Mouse (Mus musculus): Measurements from ENCODE around the gene Srgap3. TPM values are rescaled to one million over a fixed set of nuclear protein-coding genes. Genes with fewer than 3 reads are reported as not detected.

The Srgap3 gene
- total RNA-seq, 2 experiments from 2014 or later = 0.51 to 2.0 TPM

DNA sequence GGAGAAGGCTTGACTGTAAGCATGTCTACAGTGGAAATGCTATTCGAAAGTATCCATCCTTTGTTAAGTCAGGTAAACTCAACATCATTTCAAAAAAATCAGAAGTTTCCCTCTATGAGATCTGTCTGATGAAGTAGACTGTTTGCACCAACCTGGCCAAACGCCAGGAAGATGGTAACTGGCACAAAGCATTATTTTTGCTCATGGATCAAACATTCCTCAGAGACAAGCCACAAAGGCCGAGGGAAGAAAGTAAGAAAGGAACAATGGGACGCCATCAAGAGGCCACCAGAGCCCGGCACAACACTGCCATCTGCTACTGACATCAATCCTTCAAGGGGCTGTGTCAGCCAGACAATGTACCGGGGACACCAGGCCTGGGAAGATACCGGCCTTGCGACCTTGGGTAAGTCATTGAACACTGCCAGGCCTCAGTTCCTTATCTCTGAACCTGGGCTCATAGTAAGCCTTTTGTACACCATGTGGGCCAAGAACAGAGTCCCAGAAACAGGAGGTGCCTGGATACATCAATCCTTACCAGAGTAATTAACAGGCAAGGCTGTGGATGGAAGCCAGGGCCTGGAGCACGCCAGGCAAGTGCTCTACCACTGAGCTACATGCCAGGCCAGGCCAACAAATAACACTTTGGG is 3.3 kb downstream of the Srgap3 start:
- DNase-seq = no peak
- H3K27ac ChIP-seq = no peak overlapping the region
- no peak overlapping the region for H3K4me3 ChIP-seq
- intact Hi-C loops (cut with DNase I) = no loop called here
- TF ChIP-seq CTCF (IDR thresholded peaks at IDR 0.05) = no peak

DNA sequence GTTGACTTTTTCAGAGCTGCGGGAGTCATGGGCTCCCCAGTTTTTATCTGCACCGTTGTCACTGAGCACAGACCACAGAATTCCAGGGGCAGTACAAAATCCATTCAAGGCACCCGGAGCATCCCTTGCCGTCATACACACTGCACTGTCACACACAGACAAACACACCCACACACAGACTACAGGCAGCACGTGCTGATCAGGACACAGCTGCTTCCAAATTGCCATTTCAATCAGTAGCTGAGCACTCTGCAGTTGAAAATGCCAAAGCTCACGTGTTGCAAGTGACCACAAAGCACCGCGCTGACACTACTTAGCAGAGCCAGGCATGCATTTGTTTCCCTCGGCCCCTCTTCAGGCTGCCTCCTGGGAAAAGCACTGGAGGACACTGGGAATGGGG is 7.8 kb downstream of the Srgap3 start:
- intact Hi-C loops (cut with DNase I) = no loop called here
- no peak overlapping the region for H3K27ac ChIP-seq
- TF ChIP-seq CTCF (IDR thresholded peaks at IDR 0.05) = no peak
- DNase-seq = no peak
- no peak overlapping the region for H3K4me3 ChIP-seq

DNA sequence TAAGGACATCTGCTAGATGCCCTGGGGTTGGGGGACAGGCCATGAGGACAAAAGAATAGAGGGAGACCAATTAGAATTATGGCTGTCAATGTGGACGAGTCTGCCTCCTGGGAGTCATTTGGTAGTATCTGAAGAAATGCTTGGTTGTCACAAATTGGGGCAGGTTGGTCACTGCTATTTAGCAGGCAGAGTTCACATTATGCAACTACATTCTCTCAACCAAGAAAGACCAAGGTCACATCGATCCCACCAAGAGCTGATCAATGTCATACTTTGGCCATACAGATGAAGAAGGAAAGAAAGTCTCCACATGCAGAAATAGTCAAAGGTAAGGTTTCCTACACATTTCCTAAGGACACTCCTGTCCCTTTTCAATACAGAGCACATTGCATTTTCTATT is 9.3 kb downstream of the Srgap3 start:
- no peak for TF ChIP-seq CTCF (IDR thresholded peaks at IDR 0.05)
- intact Hi-C loops (cut with DNase I) = no loop called here
- Histone ChIP-seq H3K4me3 (no peak overlapping the region), H3K27ac (no peak overlapping the region)
- DNase-seq = no peak

DNA sequence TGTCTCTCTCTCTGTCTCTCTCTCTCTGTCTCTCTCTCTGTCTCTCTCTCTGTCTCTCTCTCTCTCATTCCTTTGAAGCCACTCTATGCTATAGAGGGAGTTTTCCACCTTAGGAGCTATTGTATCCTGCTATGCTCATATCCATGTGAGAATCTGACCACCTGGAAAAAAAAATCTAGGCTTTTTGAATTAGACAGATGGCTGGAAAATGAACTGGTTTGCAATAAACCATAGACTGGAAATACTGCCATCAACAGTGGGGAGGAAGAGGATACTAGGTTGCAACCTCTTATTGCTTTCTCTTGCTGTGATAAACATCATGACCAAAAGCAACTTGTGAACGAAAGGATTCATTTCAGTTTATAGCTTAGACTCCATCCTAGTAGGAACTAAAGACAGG is 12.6 kb downstream of the Srgap3 start:
- DNase-seq = no peak
- Histone ChIP-seq H3K27ac (no peak overlapping the region), H3K4me3 (no peak overlapping the region)
- TF ChIP-seq CTCF (IDR thresholded peaks at IDR 0.05) = no peak
- intact Hi-C loops (cut with DNase I) = no loop called here

DNA sequence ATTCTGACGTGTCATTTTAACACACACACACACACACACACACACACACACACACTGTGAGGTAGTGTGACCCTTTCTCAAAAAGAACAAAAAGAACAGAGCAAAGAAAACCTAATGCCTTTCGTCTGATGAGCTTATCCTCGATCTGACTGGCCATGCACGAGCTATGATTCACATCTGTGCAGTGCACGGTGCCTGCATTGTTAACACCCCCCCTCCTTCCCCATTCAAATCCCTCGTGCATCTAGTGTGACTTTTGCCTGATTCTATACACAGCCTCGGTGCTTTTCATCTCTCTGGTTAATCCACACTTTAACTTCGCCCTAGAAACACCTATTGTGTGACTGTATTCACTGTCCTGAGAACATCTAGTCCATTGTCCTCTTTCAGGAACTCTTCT is 14.5 kb downstream of the Srgap3 start:
- Histone ChIP-seq H3K27ac (no peak overlapping the region), H3K4me3 (no peak overlapping the region)
- intact Hi-C loops (cut with DNase I) = no loop called here
- no peak for TF ChIP-seq CTCF (IDR thresholded peaks at IDR 0.05)
- DNase-seq = no peak

DNA sequence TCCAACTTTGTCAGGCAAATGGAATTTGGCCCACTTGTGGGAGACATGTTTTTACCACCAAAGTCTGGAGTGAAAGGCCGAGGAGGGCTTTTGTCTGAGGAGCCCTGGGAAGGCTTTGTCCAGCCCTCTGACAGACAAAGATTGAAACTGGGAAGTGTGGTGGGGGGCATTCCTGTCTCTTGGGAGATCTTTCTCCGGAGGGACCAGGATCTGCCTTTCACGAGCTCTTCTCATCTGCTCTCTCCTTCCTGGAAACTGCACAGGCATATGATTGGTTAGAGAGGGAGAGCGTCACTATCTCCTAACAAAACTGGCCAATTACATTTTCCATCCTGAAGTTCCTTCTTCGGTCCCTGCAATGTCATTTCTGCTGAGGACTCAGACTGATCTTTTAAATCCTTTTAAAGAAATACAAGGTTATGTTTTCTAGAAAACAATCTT is 17.0 kb downstream of the Srgap3 start:
- no peak for TF ChIP-seq CTCF (IDR thresholded peaks at IDR 0.05)

DNA sequence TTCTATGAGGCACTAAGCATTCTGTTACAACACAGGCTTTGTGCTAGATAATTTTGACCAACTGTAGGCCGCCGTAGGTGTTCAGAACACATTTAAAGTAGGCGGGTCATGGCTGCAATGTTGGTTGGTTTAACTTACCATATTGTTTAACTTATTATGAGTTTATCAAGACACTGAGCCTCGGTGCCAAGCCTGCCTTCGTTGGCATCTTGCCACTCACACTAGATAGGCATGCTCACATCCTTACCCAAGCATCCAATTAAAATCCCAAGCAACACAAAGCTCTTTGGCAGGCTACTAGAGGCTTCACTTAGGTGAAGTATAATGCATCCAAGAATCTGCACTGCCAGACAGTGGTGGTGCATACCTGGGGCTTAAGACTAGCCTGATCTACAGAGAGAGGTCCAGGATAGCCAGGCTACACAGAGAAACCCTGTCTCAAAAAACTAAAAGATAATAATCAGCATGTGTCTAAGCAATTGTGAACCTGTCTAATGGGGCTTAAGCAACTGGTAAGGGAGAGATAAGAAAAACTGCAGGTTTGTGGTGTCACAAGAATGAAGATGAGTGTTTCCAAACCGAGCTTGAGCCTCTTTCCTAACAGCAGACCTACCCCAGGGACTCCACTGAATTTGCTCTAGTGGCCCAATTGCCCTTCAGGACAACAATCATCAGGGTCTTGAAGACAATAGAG is 17.6 kb downstream of the Srgap3 start:
- intact Hi-C loops (cut with DNase I) = no loop called here
- no peak overlapping the region for H3K4me3 ChIP-seq
- DNase-seq = no peak
- TF ChIP-seq CTCF (IDR thresholded peaks at IDR 0.05) = no peak
- H3K27ac ChIP-seq = no peak overlapping the region

More for the DNA sequence above, 17.0 kb downstream of the Srgap3 start:
- intact Hi-C loops (cut with DNase I) = no loop called here
- no peak overlapping the region for H3K27ac ChIP-seq
- no peak for DNase-seq
- no peak overlapping the region for H3K4me3 ChIP-seq

DNA sequence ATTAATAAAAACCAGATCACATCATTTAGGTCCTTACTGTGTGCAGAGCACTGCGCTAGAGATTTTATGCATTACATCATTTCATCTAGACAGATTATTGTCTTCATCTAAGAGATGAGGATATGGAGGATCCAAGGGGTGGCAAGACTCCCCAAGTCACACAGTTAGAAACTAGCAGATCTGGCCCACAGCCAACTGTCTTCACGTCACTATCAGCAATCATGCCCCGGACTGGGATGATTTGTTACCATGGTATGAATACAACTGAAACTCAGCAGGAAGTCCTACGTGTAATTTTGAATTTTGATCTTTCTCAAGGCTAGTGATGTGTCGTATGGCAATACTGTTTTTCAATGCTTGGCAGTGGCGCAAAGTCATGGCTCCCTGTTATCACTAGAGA is 18.2 kb downstream of the Srgap3 start:
- H3K27ac ChIP-seq = no peak overlapping the region
- TF ChIP-seq CTCF (IDR thresholded peaks at IDR 0.05) = no peak
- DNase-seq = no peak
- intact Hi-C loops (cut with DNase I) = no loop called here
- H3K4me3 ChIP-seq = no peak overlapping the region

DNA sequence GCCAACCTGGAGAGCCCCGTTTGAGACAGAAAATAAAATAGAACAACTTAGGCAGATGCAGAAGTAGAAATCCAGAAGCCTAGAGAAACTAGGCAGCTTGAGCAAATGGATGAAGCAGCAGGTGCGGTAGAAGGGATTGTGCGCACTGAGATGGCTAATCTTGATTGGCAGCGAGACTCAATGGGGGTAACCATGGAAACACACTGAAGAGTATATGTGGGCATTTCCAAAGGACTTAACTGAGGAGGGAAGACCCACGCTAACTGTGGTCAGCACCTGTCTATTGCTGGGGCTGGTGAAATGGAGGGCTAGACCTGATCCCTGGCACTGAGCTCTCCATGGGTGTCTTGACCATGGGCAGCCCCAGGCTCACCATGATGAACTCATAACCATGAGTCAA is 19.7 kb downstream of the Srgap3 start:
- DNase-seq = no peak
- no peak overlapping the region for H3K27ac ChIP-seq
- intact Hi-C loops (cut with DNase I) = no loop called here
- H3K4me3 ChIP-seq = no peak overlapping the region
- no peak for TF ChIP-seq CTCF (IDR thresholded peaks at IDR 0.05)

DNA sequence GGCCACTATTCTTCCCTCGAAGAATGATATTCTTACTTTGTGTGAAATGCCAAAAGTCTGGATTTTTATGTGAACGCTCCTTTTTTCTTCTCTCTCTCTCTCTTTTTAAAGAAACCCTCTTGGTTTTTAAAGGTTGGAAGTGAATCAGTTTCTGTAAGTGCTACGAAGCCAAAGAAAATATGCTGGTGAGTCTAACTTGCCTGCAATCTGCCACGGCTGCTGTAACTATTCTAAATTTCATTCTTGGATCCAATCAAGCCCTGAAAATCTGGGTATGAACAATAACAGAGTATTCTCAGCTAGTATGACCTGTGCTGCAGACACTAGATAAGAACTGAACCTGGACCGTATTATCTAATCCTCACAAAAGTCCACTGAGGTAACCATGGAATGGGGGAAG is 21.1 kb downstream of the Srgap3 start:
- no peak for TF ChIP-seq CTCF (IDR thresholded peaks at IDR 0.05)
- no peak overlapping the region for H3K27ac ChIP-seq
- intact Hi-C loops (cut with DNase I) = no loop called here
- DNase-seq = no peak
- no peak overlapping the region for H3K4me3 ChIP-seq

DNA sequence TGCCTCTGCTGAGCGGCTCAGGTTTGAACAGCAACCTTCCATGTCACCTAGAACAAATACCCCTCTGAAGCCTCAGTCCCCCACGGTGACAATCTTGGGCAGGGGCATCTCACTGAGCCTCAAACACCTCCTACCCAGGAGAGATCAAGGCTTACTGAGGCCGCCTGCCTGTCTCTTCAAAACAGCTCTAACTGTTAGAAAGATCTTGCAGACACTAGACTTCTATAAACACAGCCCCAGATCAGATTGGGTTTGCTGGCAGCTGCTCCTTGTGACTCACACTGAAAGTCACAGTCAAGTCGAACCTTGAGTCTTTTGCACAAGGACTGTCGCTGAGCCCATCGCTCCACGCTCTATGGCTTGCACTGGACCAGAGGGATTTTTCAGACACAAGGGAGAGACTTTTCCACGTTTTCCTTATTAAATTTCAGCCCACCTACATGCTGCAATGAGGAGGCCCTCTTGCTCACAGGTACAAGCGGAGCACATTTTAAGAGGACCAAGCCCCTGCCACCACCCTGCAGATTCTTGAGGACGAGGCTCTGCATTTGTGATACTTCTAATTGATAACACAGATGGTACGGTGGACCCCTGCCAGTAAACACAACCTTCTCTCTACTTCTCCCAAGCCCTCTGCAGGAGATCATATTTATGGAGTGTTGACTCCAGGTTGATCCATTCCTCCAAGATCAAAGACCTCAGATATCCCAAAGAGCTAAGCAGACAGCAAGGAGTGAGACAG is 21.7 kb downstream of the Srgap3 start:
- Histone ChIP-seq H3K27ac (peak overlapping the region; percentile 52), H3K4me3 (no peak overlapping the region)
- no peak for TF ChIP-seq CTCF (IDR thresholded peaks at IDR 0.05)
- peak; percentile 31 for DNase-seq
- intact Hi-C loops (cut with DNase I) = no loop called here

DNA sequence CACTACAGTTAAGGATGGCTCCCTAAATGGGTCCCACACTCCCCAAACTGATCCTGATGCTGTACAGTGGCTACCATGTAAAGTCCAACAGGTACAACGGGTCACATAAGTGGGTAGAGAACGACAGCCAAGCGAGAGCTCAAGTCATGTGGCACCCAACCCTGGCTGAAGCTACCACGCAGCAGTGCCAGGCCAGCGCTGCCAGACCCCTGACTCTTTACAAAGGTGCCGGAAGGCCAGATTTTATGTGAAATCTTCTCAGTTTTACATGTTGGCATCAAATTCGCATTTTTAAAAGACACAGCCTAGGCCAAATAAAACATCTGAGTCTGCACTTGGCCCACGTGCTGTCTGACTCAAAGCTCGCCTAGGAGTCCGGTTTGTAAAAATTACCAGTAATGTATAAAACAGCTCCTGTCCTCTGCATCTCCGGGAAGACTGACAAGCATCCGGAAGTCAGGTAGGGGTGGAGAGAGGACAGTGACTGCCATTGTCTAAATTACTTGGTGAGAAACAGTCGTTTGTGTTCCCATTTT is 22.4 kb downstream of the Srgap3 start:
- intact Hi-C loops (cut with DNase I) = no loop called here
- TF ChIP-seq CTCF (IDR thresholded peaks at IDR 0.05) = no peak
- H3K27ac ChIP-seq = peak overlapping the region; percentile 52
- H3K4me3 ChIP-seq = no peak overlapping the region
- DNase-seq = peak; percentile 25

DNA sequence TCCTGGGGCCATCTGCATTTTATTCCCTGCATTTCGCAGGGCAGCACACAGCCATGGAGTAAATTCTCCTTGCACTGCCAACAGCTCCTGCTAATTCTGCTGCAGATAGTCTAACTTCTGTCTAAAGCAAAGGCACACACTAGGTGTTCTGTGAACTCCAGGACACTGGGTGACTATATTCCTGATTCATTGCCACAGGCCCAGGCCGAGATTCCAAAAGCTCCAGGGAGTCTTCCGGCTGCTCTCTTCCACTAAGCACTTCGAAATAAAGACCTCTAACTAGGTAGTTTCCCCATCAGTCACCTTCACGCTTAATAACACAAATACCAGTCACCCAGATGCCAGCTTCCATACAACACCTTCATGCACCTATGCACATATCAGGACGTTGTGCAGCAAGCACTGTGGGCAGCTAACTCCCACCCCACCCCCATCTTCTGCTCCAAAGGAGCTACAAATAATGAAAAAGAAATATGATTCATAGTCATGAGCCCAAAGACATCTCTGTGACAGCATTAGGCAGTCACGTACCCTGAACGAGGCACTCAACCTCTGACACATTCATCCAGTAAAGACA is 26.4 kb downstream of the Srgap3 start:
- no peak overlapping the region for H3K27ac ChIP-seq
- TF ChIP-seq CTCF (IDR thresholded peaks at IDR 0.05) = no peak
- intact Hi-C loops (cut with DNase I) = no loop called here
- H3K4me3 ChIP-seq = no peak overlapping the region
- no peak for DNase-seq
